Mouse (Mus musculus): ENCODE results near the gene Krba1.

The Krba1 gene

DNA sequence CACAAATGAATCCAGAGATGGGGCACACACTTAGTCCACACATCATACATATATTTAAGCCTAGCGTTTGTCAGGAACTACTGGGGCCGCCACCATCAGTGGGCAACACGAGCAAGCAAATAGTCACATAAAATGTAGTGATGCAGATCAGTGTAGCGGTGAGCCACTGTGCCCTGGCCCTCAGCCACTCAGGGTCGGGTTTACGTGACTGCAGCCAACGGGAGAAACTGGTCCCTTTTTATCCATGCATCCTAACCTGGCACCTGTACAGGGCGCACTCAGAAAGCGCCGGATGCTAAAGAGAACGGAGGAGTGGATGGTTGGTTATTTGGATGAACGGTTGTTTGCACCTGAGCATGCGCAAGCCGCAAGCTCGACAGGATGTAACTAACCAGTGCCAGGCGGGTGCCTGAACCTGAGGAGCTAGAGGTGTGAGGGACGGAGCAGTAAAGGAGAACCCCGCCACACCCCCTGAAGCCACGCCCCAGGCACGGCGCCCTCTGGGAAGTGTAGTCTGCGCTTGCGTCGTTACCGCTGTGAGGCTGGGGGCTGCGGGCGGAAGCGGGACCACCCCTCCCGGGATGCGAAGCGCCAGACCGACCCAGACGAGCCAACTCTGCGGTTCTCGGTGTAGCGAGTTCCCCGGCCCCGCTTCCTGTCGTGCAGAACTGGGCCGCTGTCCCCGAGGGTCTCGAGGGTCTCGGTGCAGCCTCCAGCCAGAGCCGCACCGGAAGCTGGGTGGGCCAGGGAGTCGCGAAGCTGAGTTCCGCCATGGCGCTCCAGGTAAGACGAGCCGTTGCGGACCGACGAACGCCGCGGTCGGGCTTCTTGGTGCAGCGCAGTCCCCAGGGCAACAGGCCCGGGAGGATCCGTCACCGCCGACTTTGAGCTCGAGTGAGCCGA lies at the start of gene Krba1:
TSS of gene Krba1 (plus strand) at position 482 of the 903 bp plus-strand sequence.
- DNase-seq (ENCODE audit: low read depth, low spot score) = peak; percentile 65

DNA sequence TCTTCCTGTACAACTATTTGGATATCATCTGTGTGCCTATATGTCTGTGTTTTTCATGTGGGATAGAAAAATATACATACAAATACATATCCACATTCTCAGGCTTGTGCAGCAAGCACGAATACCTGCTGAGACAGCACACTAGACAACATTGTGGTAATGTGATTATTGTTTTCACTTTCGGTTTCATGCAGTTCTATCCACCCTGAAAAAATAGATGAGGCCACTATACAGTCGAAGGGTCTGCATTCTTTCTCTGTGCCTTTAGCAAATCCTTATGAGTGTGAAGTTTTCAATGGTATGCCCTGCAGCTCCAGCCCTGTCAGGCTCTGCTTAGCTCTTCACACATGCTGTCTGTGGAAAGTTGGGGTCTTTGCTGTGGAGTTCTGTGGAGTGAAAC lies 36.5 kb upstream of the Krba1 start:
- no peak for DNase-seq (ENCODE audit: low read depth, low spot score)

DNA sequence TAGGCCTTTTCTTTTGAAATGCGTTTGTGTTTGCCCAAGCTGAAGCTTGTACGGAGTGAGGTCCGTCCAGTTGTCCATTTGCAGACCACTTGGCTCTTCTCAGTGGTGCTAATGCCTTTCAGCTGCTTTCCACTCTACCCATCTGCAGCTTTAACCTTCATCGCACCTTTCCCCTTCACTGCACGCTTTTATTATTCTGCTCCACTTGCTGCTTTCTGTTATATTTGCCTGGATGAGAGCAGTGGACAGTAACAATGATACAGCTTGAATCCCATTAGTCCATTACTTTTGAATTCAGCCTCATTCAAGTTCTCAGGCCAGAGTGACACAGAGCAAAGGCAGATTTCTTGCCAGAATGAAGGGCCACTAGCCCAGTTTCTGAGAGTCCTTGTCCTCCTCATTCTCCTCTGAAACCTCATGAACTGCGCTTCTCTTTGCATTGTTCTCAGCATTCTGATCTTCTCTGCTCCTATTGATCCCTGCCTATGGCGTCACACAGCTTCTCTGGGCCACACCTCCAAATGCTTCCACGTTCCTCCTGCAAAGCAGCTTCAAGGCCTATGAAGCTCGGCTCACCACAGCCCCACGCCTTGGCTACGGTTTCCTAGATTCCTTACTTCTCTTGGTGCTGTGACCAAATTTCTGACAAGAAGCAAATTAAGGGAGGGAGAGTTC lies 28.9 kb upstream of the Krba1 start:
- peak; percentile 19 for DNase-seq (ENCODE audit: low read depth, low spot score)

DNA sequence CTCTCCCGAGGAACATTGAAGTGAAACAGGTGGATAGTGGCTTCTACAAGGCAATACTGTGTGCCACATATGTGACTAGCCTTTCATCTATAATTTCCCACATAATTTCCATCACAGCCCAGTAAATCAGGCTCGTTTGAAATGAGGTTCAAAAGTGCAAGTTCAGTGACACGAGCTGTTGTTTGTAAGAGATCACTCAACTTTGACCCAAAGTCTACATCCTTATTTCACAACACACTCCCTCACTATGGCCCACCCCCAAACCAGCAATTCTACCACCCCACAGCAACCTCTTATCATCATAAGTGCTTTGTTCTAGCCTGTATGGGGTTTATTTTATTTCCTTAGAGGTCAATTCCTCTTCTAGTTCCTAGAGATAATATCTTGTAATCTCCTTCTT lies 7.2 kb upstream of the Krba1 start:
- no peak for DNase-seq (ENCODE audit: low read depth, low spot score)

DNA sequence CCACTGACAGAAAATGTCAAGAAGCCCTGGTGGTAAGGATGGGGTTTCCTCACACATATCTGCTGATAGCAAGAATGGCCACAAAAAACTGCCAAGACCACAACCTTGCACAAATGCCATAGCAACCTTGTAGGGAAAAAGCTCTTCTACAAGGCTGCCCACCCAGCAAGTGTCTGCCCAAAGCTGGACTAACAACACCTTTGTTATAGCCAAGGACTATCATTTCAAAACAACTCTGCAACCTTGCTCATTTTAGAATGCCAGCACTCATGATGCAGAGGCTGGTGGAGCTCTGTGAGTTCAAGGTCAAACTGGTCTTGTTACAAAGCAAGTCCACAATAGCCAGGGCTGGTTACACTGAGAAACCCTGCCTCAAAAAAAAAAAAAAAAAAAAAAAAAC lies 1.6 kb upstream of the Krba1 start:
- no peak for DNase-seq (ENCODE audit: low read depth, low spot score)

DNA sequence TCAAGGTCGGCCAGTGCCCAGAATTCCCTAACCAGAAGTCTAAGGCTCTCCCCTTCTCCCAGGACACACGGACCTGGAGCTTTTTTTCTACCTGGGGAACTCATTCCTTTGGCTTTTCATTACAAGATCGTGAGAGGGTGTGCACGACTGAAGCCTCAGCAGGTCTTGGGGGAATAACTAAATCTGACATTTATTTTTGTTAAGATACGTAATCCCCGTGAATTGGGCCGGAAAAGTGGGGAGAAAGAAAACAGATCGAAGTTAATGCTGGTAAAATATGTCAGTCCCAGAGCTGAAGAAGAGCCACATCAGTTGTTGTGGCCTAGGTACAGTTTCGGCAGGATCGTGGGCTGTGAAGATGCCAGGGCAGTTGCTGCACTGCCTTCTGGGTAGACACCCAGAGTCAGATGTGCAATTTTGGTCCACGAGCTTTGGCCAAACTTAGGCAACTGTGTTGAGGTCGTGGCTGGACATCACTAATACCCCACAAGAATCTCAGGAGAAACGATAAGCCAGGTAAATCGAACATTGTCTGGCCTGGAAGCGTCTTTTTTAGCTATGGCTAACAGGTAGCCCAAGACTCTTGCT lies 716 bp downstream of the Krba1 start:
- DNase-seq (ENCODE audit: low read depth, low spot score) = no peak

DNA sequence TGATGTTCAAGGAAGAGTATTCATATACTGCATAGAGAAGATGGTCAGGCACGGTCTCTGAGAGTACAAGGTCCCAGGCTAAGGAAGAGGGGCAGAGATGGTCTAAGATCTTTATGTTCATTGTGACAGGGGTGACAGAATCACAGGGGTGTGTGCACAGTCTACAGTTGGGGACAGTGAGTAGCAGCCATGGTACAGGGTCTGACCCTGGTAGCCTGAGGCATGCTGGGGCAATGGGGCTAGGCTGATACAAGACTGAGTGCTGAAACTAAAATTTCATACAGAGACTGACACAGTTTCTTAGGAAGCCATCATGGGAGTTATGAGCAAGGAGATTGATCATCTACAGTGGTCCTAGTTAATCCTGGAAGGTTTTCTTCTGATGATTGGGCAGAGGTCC lies 1.3 kb downstream of the Krba1 start:
- DNase-seq (ENCODE audit: low read depth, low spot score) = no peak

DNA sequence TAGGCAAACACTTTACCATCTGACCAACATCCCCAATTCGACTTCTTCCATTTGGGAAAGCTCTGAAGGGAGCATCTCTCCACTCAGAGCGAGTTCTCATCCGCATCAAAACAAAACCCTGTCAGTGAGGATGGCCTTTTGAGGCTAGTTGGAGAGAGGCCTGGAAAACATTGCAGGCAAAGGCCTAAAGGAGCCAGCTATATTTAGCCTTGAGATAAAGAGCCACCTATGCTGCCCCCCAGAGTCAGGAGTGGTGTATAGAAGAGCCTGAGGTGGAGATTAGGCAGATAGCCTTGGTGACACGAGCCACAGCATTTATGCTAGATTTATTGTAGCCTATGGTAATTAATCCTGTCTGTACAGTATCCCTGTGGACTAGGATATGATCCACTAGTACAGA lies 1.9 kb downstream of the Krba1 start:
- peak; percentile 43 for DNase-seq (ENCODE audit: low read depth, low spot score)

DNA sequence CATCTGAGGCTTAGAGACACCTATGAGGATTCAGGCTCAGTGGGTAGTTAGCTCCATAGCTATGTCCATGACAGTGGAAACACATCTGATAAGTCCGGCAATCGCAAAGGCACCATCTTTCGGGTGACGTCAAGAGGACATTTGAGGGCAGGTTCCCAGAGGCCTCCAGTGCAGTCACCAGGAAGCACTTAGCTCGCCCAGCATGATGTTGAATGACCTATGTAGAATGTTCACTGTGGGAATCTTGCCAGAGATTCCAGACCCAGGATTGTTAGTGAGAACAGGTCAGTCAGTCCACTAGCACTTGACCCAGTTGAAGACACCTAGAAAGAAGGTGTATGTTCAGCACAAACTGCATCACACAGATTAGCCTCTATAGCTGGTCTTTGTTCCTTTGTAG lies 4.5 kb downstream of the Krba1 start:
- no peak for DNase-seq (ENCODE audit: low read depth, low spot score)

DNA sequence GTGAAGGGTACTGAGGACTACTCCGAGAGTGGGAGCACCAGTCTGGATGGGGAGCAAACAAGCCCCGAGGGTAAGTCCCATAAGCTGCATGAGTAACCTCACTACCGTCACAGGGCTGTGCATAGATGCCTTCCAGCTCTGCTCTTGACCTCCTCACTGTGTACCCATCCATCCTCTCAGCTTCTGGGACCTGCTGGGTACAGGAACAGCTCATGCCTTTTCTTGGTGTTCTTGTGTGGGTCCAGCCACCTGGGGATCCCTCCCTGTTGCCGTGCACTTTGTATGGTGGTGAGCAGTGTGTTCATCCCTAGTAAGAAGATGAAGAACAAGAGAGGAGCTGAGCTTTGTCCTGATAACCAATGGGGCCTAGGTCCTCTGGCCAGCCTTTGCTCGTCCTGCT lies 8.7 kb downstream of the Krba1 start:
- no peak for DNase-seq (ENCODE audit: low read depth, low spot score)

DNA sequence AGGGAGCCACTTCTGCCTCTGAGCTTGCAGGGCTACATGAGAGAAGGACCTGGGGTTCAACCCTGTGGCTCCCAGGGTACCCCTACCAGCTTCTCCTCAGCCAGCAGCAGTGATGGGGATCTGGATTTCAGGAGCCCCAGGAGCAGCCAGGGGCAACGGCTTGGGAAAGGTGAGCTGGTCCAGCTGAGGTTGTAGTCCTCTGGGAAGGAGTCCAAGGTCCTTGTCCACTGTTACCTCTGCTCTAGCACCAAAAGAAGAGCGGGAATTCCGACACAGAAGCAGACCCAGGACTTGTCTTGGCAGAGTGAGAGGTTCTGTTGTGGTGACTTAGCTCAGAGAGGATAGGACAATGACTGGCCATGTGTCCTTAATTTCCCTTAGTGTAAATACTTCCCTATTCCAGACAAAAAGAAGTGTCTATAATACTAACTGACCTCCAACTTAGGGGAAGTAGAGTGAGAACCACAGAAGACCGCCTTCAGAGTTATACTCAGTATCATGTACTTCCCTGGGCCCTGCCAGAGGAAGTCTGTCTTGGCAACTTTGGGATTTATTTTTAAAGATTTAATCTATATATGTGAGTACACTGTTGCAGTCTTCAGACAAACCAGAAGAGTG lies 14.4 kb downstream of the Krba1 start:
- no peak for DNase-seq (ENCODE audit: low read depth, low spot score)

DNA sequence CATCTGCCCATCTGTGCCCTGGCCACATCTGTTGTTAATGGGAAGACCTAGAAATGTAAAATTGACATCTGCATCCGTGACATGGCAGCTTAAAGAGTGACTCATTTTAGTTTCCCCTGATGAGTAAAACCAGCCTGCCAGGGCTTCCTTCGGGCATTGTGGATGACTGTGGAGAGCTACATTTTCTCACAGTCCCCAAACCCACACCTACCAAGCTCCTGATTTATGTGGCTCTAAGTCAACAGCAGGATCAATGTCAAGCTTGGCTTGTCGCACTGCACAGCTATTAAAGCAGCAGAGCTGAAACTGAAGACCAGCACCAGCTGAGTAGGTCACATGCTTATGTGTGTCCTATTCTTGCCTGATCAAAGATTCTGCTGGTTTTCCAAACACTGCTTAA lies 15.2 kb downstream of the Krba1 start:
- no peak for DNase-seq (ENCODE audit: low read depth, low spot score)

DNA sequence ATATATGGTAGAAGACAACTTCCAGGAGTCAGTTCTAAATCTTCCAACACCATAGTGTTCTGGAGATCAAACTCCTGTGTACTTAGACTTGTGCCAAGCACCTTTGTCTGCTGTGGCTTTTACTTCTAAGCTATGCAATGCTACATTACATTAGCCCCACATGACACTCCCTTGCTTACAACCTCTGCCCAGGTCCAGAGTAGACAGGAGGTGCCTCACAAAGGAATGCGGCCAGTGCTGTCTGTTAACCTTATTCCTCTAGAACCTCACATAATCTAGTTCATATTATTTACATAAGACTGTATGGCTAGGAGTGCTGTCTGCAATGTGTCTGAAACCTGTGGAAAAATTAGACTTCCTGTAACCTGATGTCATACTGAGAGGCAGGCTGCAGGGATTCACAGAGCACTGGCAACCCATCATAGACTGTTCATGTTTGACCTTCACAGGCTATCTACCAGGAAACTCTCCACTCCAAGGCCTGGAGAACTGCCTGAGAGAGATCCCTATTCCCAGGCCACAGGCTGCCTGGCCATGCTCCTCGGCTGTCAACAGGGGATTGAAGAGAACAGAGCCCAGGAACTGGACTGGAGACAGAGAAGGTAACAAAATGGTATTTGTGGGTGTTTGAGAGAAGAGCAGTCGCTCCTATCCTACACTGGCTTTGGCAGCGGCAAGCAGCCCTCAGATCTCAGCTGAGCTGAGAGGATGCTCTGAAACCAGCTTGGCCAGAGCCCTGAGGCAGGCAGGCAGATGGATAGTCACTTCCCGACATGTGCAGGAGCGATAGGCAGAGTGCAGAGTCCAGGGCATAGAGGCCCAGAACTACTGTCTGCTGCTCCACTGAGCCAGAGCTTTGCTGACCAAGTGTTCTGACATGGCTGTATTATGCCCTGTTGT lies 16.1 kb downstream of the Krba1 start:
- no peak for DNase-seq (ENCODE audit: low read depth, low spot score)

DNA sequence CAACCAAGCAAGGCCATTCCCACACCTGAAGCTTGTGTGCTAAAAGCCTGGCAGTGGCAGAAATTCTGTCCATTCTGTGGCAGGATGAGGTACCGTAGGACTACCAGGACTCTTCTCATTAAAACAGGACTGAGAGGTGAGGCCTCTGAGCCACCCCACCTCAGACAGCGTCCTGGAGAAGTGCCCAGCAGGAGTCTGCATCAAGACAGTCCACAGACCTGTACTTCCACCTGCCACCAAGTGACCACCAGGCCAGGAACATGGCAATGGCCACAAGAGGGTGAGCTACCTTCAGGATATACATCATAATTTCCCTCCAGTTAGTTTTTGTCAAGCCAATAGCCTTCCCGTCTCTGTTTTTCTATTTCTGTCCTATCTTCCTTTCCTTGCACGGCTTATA lies 16.8 kb downstream of the Krba1 start:
- DNase-seq (ENCODE audit: low read depth, low spot score) = no peak

DNA sequence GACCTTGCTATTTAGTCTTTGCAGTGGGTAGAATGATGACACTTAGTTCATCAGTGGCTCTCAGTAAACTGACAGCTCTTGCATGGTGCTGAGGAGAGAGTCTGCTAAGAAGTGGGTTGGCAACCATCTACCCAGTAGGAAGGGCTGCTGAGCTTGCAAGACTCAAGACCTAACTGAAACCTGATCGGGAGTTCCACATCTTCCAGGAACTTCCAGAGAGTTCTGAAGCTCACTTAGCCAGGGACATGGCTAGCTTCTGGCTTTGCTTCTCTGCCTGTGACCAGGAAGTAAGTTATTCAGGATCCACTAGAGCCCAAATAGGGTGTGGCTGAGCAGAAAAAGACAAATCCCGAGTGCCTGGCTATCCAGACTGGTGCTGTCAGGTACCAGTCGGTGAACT lies 17.3 kb downstream of the Krba1 start:
- DNase-seq (ENCODE audit: low read depth, low spot score) = no peak

DNA sequence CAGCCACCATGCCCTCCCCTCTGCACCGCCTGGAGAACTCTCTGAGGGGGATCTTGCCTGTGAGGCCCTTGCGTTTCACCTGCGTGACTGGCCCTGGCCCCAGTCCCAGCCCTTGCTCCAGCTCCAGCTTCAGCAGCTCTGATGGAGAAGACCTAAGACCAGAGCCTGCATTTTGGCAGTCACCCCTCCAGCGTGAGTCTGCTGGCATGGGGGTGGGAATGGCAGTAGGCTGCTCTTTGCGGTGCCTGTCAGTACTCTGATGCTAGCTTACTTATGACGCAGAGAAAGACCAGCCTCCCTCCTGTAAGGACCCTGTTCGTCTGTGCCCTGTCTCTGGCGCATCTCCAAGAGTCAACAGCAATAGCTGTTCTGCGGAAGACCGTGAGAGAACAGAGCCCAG lies 17.7 kb downstream of the Krba1 start:
- no peak for DNase-seq (ENCODE audit: low read depth, low spot score)

DNA sequence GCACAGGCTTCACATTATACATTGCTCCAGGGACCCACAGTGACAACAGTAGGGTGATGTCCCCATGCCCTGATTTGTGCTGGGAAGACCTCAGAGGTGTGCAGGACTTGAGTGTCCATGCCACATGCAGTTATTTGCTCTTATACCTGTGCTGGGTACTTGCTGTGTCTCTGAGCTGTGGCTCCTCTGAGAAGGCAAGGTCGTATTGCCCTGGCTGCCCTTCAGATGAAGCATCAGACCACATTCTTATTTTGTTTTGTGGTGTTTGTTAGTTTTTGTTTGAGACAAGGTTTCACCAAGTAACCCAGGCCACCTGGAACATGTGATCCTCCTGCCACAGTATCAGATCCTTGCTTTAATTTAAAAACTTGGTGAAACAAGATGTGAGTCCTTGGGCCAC lies 19.5 kb downstream of the Krba1 start:
- no peak for DNase-seq (ENCODE audit: low read depth, low spot score)

DNA sequence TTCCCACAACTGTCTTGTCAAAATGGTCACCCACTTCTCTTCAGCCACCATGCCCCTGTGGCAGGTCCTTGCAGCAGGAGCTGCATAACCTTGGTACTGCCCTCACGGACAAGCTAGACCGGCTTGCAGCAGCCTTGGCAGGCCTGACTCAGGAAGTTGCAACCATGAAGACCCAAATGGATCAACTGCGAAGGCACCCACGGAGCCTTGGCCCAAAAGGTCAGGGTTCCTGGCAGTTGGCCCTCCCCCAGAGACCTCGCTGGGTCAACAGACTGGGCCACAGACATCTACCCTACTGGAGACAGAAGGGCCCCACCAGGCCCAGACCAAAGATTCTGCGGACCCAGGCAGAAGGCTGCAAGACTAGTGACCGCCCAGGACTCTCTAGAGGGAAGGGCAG lies 20.2 kb downstream of the Krba1 start:
- DNase-seq (ENCODE audit: low read depth, low spot score) = no peak

DNA sequence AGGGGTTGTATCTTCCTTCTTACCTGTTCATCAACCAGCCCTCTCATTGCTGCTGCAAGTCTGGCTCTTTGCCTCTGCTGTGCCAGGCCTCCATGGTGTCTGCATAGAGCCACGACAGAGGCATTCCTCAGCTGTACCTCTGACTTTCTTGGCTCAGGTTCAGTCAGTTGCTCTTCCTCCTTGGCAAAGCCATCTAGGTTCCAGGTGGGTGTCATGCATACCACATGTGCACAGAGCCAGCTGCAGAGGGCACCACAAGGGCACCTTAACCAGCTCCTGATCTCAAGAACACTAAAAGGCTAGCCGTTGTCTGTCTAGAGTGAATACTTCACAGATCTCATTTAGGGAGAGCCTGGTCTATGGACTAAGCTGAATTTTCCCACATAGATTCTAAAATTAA lies 21.1 kb downstream of the Krba1 start:
- DNase-seq (ENCODE audit: low read depth, low spot score) = no peak

DNA sequence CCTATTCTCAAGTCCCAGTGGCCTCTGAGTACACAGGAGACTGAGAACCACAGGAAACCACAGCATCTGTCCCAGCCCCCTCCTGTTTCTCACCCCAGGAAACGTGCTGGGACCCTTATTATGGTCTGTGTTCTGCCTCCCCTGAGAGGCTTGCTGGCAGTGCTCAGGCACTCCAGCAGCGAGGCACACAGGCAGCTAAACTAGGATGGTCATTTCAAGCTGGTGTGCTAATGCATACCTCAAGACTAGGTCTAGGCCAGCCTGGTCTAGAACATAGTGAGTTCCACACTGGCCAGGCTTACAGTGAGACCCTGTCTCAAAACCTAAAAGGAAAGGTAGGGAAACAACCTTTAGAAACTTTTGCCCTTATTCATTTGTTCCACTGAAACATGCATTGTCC lies 25.3 kb downstream of the Krba1 start:
- DNase-seq (ENCODE audit: low read depth, low spot score) = no peak

DNA sequence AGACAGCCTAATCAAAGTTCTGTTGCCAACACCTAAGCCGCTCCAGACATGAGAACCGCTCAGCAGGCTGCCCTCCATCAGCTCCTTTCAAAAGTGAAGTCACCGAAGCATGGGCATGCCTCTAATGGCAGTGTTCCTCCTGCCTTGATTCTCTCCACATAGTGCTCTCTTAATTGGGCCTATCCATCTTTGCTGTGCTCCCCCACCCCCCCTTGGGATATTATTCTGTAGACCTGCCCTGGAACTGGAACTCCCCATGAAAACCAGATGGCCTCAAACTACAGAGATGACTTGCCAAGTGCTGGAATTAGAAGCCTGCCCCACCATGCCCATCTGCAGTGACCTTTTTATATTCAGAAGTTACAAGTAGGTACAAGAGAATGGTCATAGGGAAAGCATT lies 27.9 kb downstream of the Krba1 start:
- no peak for DNase-seq (ENCODE audit: low read depth, low spot score)
